Mouse (Mus musculus) embryo, embryonic 11 days (tissue): ENCODE results near the gene 1700003F12Rik.
A peak's percentile ranks its signal among the peaks of the same experiment; 100 is the strongest.

Source experiments
- DNase-seq: peaks from one replicate; pipeline ENCODE4 v3.0.0-alpha.2; 2015

Gene 1700003F12Rik

GRCm38 (mm10) chr2:154549886-154550189 is 3.0 kb downstream of the 1700003F12Rik start:
- DNase-seq = no peak

GRCm38 (mm10) chr2:154550937-154551336 is 4.1 kb downstream of the 1700003F12Rik start:
- no peak for DNase-seq

- DNase-seq = no peak
Measured at GRCm38 (mm10) chr2:154551476-154551875, 4.6 kb downstream of the 1700003F12Rik start, which contains the start of gene Actl10. Gene Actl10, plus strand, starts transcription at chr2:154551776.

DNA sequence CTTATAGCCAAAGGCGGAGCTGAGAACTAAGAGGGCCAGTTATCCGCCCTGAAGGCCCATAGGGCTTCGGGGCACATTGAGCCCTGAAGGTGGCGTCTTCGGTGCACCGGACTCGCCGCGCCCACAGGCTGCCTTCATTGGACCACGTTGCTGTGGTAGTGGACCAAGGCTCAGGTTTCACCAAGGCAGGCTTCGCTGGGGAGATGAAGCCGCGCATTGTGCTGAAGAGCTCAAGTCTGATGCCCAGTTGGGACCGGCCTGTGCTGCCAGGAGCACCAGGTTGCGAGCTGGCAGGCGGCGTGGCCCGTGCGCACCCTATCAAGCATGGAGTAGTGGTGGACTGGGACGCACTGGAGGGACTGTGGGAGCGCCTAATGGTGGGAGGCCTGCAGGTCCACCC is 5.0 kb downstream of the 1700003F12Rik start:
- peak; percentile 56 for DNase-seq

- peak; percentile 75 for DNase-seq
Measured at GRCm38 (mm10) chr2:154552424-154552907, 5.6 kb downstream of the 1700003F12Rik start.

DNA sequence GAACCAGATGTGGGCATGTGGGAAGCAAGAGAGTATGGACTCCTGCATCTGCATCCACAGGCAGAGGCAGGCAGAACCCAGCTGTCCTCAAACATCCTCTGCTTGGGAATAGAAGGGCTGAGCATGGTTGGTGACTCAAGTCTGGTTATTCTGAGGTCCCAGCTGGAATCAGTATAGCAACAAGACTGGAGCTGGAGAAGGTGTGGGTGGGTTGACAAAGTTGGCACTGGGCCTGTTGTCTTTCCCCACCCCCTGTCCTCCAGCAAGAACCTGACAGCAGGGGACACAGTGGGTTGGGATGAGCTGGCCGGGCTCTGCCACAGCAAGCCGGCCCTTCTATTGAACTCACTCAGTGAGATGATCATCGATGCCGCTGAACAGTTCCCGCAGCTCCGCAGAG is 8.3 kb downstream of the 1700003F12Rik start:
- DNase-seq = no peak

GRCm38 (mm10) chr2:154557184-154557832 is 10.4 kb downstream of the 1700003F12Rik start:
- DNase-seq = no peak

DNA sequence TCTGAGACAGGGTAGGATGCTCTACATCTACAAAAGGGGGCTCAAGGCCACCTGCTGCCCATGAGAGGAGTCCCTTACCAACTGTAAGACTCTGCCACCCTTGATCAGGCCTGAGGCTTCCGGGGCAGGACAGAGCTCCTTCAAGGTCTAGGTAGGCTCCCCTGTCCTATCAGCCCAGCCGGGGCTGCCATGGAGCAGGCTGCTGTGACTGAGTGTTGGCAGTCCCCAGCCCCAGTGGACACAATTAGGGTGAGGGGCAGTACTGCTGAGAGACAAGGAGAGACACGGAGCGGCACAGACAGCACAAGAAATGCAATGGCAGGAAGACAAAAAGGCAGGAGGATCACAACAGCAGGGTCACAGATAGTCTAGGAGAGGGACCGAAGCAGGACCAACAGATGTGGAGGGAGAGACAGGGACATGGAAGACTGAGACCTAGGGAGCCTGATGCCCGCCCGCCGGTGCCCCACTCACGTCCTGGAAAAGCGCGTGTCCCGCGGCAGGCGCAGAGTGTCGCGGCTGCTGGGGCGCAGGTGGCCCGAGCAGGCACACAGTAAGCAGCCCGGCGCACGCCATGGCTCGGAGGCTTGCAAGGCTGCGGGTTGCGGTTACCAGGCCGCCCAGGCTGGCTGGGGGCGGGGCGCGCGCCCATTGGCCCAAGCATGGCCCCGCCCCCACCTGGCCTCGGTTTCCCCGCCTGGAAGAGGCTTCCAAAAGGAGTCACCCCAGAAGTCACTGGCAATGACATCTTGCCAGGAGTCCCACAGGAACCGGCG is 11.6 kb downstream of the 1700003F12Rik start, which contains the start of gene Necab3:
TSS of gene Necab3 (minus strand) at position 627 of the 776 bp plus-strand sequence.
- peak; percentile 75 for DNase-seq

DNA sequence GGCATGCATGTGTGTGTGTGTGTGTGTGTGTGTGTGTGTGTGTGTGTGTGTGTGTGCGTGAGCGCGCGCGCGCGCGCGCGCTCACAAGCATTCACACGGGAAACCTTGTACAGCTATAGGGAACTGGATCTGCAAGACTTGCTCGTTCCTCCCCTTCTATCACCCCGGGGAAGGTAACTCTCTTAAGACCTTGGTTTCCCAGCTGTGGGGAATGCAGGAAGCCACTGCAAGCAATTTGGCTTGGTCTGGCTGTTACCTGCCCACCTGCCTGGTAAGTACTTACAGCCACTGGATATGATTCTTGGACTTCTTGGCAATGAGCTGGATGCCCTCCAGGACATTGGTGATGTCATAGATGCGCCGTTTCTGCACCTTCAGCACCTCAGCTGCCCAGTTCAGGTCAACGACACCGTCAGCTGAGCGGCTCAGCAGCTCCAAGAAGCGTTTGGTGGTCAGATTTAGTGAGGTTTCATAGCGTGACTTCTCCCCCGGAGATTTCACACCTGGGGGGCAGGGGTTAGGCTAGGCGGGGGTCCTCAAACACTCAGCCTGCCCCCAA is 16.8 kb downstream of the 1700003F12Rik start:
- no peak for DNase-seq

GRCm38 (mm10) chr2:154565562-154565961 is 18.7 kb downstream of the 1700003F12Rik start:
- DNase-seq = no peak

DNA sequence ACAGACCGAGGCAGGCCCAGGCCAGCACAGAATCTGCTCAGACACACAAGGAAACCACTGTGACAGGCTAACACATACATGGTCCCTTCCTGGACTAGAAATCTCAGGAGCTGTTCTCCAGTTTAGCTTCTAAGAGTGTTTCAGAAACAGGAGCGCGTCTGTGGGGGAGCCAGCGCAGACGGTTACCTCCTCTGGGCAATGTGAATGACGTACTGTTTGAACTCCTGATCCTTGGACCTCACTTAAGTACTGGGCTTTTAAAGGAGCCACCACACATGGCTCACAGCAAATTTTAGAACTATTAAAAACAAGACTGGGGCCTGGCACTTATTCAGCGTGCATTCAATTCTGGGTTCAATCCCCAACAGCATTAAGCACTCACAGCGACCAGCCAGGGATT is 19.8 kb downstream of the 1700003F12Rik start:
- no peak for DNase-seq

- DNase-seq = no peak
Measured at GRCm38 (mm10) chr2:154567766-154568165, 20.9 kb downstream of the 1700003F12Rik start.

DNA sequence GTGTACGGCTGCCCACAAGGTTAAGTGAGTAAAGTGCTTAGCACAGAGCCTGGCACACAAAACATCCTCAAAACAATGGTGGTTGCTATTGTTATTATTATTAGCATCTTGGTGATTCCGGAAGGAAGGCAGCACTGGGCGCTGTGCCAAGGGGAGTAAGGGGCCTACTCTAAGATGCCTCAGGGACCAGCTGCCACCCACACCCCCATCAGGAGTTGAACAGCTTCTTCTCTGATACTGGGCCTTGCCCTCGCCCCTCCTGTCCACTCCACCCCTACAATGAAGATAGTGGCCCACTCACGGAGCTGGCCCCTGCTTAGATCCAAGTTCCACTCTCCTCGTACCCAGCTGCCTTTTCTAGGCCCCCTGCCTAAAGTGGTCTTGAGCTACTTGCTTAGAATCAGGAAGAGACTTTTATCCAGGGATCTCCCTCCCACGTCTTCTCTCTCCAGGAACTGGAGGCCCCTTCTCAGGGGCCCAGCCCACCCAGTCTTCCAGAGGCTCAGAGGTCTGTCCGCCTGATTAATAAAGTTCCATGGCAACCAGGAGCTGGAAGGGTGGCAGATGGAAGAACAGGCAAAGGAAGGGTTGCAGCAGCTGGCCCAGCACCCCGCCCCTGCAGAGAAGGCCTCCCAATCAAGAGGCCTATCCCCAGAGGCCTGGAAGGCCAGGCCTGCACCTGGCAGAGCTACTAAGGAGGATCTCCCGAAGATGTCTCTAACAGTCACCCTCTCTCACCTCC is 21.6 kb downstream of the 1700003F12Rik start:
- DNase-seq = peak; percentile 57

DNA sequence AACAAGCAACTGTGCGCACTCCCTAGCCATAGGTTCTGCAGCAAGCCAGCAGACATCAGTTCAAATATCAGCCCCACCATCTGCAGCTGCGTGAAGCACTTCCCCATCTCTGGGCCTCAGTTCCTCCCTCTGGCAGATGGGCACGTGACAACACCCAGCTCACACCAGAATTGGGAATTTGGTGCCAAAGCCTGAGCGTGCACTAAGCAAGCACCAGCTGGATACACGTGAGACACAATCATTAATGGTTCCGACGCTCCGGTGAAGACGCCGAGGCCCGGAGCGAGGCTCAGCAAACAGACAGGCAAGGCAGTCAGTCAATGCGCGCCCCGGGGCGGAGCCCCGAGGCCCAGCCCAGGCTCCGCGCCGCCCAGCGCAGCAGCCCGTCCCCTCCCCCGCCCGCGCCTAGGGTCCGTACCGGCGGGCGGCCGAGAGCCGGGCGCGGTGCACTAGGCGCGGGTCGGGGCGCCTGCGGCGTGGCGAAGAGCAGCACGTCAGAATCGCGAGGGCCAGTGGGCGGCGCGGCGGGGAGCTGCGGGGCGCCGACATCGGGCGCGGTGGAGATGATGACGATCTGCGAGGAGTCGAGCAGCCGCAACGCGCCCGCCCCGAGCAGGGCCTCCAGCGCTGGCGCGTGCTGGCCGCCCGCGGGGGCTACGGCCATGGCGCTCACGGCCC is 22.3 kb downstream of the 1700003F12Rik start:
- DNase-seq = peak; percentile 86

DNA sequence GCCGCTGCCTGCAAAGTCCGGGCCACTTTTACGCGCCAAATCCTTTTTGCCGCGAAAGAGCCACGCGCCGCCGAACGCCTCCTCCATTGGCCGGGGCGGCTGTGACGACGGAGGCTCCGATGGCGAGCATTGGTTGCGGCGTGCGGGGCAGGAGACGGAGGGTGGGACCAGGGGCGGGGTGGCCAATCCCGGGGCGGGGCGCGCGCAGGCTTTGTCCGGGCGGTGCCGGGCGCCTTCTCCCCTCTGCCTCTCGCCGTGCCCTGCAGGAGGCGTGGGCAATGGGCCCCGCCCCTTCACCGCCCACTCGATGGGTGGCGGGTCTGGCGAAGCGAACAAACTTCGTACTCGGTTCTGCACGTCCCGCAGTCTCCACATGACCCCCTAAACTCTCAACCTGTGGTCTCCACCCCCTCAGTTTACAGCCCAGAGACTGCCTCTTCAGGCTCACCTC is 23.0 kb downstream of the 1700003F12Rik start, which contains the start of gene E2f1:
TSS of gene E2f1 (minus strand) at position 57 of the 451 bp plus-strand sequence.
- DNase-seq = peak; percentile 99

DNA sequence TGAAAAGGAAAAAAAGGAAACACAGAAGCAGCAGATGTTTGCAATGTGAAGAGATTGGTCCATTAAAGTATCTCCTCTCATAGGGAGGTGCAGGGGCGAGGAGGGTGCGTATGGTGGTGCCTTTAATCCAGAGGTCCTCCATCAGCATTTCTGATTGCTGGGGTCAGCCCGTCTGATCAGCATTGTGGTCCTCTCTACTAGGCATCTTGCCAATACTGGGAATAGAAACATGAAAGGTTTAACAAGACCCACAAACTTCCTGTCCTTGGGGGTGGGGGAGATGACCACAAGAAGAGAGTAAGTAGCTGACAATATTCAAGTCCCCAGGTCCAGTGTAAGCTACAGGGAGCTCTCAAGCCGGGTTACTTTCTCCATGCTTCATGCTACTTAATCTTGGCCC is 23.8 kb downstream of the 1700003F12Rik start:
- DNase-seq = no peak

GRCm38 (mm10) chr2:154571266-154571665 is 24.4 kb downstream of the 1700003F12Rik start:
- DNase-seq = no peak

DNA sequence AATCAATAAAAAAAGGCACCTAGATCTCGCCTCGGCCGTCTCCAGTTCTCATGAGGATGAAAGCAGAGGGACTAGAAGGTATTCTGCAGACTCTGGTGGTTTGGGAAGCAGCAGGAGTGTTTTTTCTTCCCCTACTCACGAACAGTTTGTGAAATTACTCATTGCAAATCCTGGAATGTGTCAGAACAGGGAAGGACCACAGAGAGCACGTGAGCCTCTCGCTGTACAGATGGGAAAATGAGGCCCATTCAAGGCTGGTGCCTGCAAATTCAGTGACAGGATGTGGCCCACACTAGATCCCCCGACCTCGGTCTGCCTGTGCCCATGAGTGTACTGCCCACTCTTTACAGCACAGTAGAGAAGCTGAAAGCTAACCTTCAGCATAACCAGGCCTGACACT is 25.1 kb downstream of the 1700003F12Rik start:
- DNase-seq = no peak

GRCm38 (mm10) chr2:154572996-154573395 is 26.1 kb downstream of the 1700003F12Rik start:
- no peak for DNase-seq

DNA sequence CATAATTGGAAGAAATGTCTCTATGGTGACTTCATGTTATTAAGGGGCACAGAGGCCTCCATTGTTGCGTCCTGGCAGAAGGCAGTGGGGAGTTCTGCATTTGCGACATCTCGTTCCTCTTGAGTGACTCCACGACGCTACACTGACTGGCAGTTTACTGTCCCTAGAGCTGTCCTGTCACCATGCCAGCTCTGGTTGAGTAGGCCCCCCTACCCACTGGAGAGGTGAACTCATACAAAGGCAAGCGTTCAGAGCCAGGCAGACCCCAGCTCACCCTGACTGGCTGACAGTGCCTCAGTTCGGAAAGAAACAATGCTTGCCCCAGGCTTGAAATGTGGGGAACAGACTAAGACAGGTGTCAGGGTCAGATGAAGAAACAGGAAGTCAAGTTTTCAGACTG is 27.4 kb downstream of the 1700003F12Rik start:
- DNase-seq = no peak

- DNase-seq = peak; percentile 73
Measured at GRCm38 (mm10) chr2:154576876-154577743, 30.2 kb downstream of the 1700003F12Rik start.
